Mouse (Mus musculus) heart, adult 8-10 months (tissue): ENCODE results near the gene Gm20388. TPM values are rescaled to one million over a fixed set of nuclear protein-coding genes. Genes with fewer than 3 reads are reported as not detected.

ENCODE experiments used
- DNase-seq: peaks from one replicate; pipeline ENCODE4 v3.0.0; 2022; ENCODE audit warnings: low spot score
- total RNA-seq, 4 experiments: library from RNA; stranded (reverse); gene quantifications; 2 replicates each; pipeline ENCODE4 v1.2.4; 2022

Gene Gm20388
- total RNA-seq, 4 experiments from 2014 or later, result 4.2 to 6.7 TPM; not detected in 2

- DNase-seq, result no peak
Measured at GRCm38 (mm10) chr8:120980948-120981347, 1070.3 kb downstream of the Gm20388 start.

GRCm38 (mm10) chr8:120984888-120985287, 1074.2 kb downstream of the Gm20388 start:
- no peak for DNase-seq

- DNase-seq, result no peak
Measured at GRCm38 (mm10) chr8:120986022-120986421, 1075.4 kb downstream of the Gm20388 start.

- no peak for DNase-seq
Measured at GRCm38 (mm10) chr8:120993738-120994137, 1083.1 kb downstream of the Gm20388 start.

GRCm38 (mm10) chr8:120995424-120995823, 1084.8 kb downstream of the Gm20388 start:
- no peak for DNase-seq

- no peak for DNase-seq
Measured at GRCm38 (mm10) chr8:120996905-120997581, 1086.4 kb downstream of the Gm20388 start.

- DNase-seq, result no peak
Measured at GRCm38 (mm10) chr8:120997926-120998325, 1087.3 kb downstream of the Gm20388 start.

- DNase-seq, result peak; percentile 37
Measured at GRCm38 (mm10) chr8:120998966-120999365, 1088.3 kb downstream of the Gm20388 start.

- DNase-seq, result no peak
Measured at GRCm38 (mm10) chr8:121001951-121002350, 1091.3 kb downstream of the Gm20388 start.

GRCm38 (mm10) chr8:121002871-121003539, 1092.4 kb downstream of the Gm20388 start:
- no peak for DNase-seq

GRCm38 (mm10) chr8:121003639-121004038, 1093.0 kb downstream of the Gm20388 start:
- no peak for DNase-seq

- no peak for DNase-seq
Measured at GRCm38 (mm10) chr8:121013318-121013717, 1102.7 kb downstream of the Gm20388 start.

GRCm38 (mm10) chr8:121016621-121017020, 1106.0 kb downstream of the Gm20388 start:
- no peak for DNase-seq

GRCm38 (mm10) chr8:121018236-121018635, 1107.6 kb downstream of the Gm20388 start:
- DNase-seq, result no peak

GRCm38 (mm10) chr8:121021488-121021887, 1110.8 kb downstream of the Gm20388 start:
- DNase-seq, result no peak

GRCm38 (mm10) chr8:121023003-121023402, 1112.4 kb downstream of the Gm20388 start:
- DNase-seq, result no peak

GRCm38 (mm10) chr8:121023736-121024135, 1113.1 kb downstream of the Gm20388 start:
- no peak for DNase-seq

GRCm38 (mm10) chr8:121025486-121025885, 1114.8 kb downstream of the Gm20388 start:
- no peak for DNase-seq

- DNase-seq, result peak; percentile 68
Measured at GRCm38 (mm10) chr8:121027787-121028186, 1117.1 kb downstream of the Gm20388 start.

GRCm38 (mm10) chr8:121029076-121029475, 1118.4 kb downstream of the Gm20388 start:
- DNase-seq, result no peak

- no peak for DNase-seq
Measured at GRCm38 (mm10) chr8:121030496-121031040, 1119.9 kb downstream of the Gm20388 start.

- no peak for DNase-seq
Measured at GRCm38 (mm10) chr8:121033299-121034013, 1122.8 kb downstream of the Gm20388 start.
